Mouse (Mus musculus) kidney, adult 9 months (tissue): ENCODE results near the gene Lnx1.

Source experiments
- DNase-seq: peaks from one replicate; pipeline ENCODE4 v3.0.0; 2022

The Lnx1 gene

DNA sequence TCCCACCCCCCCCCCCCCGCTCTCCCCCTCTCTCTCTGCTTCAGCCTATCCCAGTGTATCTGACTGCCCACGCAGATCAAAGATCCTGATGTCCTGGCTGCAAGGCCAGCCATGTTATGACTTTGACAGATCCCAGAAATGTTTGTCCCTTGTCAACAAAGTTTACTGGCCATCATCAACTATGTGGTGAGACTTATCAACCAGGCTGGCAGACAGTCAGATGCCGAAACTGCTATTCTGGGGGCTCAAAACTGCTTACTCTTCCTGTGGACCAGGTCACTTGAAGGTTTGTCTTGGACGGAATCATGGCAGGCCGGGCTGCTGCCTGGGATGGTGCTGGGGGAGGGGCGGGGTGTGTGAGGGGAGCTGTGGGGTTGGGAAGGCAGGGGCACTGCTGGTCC is 55.1 kb downstream of the Lnx1 start:
- no peak for DNase-seq

DNA sequence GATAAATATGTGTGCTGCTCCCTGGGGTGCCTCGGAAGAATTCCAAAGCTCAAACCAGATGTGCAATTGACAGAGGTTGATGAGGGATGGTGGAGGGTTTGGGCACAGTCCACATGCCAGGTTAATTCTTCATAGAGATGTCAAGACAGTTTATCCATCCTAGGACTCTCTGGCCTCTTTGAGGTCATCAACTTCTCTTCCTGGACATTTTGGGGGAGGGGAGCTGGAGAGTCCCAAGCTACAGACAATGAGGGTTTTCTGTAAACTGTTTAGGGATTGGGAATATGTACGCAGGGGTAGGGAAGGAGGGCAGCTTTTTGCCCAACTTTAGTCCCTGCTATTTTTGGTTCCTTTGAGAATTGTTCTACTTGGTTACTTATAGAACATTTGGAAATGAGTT is 60.4 kb downstream of the Lnx1 start:
- DNase-seq, result no peak

DNA sequence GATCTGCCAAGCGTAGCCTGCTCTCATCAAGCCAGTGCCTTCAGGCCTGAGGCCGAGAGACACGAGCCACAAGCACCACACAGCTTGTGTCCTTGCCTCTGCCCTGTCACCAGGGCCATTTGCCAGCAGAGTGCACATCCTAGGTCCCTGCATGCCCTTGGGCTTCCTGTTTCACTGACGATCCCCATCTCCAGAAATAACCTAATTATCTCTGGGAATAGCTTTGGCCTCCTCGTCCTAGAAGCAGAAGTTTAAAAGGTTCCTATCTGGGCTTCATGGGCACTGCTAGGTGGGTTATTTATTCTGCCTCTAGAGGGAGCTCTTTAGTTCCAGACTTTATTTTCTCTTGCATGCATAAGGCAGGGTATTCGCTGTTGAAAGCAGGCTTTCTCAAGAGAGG is 61.7 kb downstream of the Lnx1 start:
- peak; percentile 76 for DNase-seq

DNA sequence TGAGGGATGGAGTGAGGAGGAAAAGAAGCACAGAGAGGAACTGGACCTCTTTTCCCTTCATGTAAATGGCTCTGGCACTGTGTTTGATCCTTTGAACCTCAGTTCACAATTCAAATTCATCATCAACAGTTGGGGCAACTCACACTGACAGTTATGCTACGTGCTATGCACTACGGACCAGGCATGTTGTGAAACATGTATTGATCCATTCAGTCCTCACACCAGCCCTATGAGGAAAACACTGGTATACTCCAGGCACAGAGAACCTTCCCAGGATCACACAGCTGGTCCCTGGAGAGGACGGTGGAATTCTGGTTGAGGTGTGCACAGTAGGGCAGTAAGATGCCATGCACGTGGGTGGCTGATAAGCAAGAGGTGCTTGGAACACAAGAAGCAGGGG is 62.2 kb downstream of the Lnx1 start:
- DNase-seq, result no peak

DNA sequence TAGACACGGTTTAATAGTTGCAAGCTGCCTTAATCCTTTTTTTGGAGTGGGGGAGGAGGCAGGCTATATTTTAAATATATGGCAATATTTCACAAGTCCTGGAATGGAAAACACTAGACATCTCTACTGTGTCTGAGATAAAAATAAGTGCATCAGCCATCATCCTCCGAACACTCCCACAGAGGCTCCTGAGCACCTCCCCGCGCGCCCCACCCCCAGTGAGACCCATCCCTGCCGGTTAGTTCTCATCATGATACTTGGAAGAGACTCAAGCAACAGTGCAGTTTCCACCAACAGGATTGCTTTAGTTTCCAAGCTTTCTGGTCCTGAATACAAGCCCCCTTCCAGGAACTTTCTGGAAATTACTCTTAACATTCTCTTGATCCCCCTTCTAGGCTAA is 63.2 kb downstream of the Lnx1 start:
- no peak for DNase-seq

DNA sequence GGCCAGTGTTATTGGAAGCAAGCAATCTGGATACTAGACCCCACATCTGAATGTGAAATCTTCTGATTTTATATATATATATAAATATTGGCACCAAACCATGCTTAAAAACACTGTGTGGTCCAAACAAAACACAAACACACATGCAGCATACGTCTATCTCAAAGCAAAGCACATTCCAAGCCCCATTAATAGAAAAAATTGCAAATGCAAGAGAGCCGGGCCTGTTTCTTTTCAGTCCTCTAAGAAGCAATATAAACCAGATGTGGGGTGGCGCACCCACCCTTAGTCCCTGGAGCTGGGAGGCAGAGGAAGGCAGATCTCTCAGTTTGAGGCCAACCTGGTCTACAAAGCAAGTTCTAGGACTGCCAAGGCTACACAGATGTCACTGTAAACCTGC is 68.3 kb downstream of the Lnx1 start:
- DNase-seq, result no peak

DNA sequence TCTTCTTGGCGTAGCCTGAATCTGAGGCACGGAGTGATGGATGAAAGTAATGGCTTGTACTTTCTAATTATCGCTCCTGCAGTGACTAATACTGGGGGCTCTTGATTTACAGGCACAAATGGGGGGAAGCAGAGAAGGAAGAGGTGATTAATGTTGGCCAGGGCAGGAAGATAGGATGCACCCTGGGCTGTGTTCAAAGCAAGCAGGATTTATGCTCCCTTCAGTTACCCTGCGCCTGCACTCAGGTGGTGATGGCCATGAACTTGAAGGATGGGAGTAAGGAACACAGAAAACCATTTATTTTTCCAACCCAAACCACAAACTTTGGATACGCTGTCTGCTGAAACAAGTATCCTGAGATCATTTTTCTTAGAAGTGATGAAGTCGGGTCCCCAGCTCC is 69.3 kb downstream of the Lnx1 start:
- no peak for DNase-seq

DNA sequence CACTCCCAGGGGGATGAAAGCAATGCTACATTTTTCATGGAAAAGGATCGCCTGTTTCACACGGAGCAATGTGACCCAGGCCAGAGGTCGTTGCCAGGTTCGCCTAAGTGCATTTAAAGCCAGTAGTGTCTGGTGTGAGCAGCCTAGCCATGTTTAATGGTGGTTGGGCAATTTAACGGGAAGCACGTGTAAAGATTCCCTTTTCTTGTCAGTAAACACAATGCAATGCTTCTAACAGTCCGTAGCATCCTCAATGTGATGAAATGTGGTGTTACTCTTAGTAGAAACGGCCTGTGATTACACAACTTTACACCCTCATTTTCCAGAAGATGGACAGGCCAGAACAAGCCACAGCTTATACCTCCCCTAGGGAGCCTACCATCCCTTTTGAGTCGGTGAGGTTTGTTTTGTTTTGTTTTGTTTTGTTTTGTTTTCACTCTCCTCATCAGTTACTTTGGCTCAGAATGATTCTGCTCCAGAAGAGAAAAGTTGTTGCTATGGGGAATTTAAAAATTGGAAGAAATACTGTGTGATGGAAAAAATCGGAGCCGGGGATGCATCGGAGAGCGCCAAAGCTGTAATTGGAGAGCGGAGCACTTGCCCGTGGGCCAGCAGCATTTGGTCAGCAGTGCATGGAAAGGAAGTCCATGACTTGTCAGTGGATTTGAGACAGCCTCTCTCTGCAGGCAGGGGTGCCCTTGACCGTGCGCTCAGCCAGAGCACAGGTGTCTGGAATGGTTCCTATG is 70.2 kb downstream of the Lnx1 start:
- no peak for DNase-seq

DNA sequence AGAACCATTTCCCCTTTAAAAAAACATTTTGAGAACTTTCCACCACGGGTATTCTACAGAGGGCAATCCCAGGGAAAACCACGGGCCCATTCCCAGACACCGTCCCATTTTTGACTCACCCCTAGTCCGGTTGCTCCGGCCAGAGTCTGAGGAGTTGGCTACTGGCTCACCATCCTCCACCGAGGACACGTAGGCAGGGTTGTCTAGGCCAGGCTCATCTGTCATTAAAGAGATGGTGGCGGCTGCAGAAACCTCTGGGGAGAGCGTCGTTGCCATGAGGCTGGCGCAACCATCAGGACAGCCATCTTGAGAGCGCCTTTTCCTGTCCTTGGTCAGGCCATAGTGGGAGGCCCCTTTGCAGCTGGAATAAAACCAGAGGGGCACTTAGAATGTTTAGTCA is 74.7 kb downstream of the Lnx1 start:
- no peak for DNase-seq

DNA sequence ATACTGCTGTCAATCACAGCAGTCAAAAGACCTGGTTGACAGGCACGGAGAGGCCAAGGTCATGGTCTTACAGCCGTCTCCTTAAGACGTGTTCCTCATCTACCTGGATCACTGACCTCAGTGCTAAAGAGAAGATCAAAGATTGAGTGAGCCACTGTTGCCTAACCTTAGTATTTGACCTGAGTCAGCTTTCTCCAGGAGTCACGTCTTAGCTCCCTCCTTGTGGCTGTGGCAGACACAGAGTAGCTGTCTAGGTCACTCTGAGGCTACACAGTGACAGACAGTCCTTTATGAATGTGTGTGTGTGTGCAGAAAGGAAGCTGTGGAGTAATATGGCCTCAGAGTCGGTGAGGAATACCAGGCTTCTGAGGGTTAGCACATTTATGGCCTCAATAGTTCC is 78.3 kb downstream of the Lnx1 start:
- DNase-seq, result peak; percentile 32

DNA sequence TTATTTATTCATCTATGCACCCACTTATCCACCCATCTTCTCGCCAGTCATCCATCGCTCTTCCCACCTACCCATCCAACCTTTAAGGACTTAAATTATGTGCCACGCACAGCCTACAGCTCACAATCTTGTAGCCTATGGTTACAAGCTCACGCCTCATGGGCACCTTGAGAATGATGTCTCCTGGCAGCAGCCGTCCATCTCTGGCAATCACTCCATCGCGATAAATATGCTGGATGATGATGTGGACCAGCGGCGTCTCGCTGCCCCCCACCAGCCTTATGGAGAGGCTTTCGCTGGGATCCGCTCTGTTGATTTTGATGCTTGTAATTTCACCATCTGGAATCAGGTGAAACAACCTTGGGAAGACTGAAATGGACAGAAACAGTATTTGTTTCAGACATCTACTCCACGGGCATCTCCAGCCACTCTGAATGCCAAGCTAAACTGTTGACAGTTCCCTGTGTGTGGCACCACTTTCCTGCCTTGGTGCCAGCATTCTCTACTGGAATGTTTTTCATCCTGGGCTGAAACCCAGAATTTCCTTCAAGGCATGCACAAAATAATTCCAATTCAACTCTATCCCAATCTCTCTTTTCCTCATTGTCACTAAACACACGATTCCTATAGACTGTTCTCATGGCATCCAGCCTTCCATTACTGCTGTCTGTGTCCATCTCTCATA is 79.3 kb downstream of the Lnx1 start:
- no peak for DNase-seq

DNA sequence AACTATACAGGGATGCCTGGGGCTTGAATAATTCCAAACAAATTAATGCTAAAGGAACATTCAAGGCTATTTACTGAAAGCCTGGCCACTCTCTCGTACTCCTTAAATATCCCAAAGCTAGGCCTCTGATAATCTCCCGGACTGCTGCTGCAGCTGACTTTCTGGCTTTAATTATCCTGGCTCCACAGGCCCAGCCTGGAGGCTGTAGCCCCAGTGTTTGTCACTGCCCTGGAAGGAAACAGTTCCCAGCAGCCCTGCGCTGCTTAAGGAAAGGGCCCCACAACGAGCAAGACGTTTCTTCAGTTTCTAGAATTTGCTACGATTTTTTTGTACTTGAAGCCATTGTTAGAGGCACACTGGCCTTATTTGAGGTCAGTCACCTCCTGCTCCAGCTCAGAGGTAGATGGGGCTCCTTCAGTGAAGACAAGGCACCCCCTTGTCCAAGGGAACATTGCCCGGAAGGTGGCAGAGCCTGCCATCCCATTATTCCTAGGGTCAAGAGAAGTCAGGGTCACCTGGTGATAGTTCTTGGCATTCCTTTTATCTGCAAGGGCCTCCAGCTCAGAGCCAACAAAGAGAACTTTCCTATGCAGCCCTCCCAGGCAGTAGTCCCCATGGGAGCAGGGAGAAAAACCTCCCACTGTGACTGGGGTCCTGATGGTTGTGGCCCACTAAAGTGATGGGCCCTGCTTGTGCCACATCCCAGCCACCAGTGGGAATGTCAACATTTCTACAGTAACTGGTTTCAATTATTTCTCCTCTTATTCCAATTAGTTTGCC is 80.8 kb downstream of the Lnx1 start:
- DNase-seq, result no peak

DNA sequence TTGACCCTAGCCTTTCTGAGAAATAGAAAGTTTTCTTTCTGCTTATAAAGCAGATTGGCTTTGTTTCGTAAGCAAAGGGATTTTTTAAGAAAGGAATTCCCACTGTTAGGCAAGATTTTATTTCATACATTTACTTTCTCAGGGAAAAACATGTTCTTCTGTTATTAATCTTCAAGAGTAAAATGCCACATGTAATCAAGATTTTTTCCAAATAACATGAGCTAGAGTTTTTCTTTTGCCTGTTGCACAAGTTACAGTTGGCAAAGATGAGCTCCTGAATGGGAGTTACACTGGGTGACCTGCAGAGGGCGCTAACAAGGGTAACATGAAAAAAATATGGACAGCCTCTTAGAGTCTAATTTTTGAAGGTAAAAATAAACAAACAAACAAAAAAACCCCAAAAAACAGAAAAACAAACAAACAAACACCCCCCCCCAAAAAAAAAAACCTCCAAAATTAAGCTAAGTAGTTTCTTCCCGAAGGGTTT is 84.1 kb downstream of the Lnx1 start:
- DNase-seq, result no peak

DNA sequence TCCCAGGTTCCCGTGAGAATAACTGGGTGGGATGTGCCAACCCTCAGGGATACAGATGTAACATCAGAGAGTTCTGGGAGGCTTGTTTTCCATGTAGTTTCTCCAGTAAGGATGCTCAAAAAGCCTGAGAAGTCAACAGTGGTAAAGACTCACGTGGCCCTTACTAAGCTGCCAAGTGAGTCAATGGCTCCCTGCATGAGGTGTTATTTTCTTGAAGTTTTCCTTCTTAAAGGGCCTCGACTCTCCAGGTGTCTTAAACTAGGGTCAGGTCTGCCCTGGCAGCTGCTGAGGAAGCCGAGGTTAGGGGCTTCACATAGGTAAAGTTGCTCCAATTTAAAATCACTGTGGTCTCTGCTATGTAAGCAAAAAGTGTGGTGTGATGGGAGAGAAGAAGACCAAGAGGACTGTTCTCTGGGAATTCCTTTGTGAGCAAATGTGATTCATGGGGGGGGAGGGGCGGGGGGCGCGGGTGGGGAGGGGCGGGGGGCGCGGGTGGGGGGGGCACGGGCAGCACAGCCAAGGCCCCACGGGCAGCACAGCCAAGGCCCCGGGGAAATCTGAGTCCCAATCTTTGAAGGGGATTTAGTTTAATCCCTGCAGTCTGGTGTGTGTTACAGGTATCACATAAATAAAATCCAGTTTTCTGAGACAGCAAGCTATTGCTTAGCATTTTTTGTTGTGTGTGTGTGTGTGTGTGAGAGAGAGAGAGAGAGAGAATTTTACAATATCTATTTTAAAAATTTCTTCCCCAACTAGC is 84.7 kb downstream of the Lnx1 start:
- no peak for DNase-seq

DNA sequence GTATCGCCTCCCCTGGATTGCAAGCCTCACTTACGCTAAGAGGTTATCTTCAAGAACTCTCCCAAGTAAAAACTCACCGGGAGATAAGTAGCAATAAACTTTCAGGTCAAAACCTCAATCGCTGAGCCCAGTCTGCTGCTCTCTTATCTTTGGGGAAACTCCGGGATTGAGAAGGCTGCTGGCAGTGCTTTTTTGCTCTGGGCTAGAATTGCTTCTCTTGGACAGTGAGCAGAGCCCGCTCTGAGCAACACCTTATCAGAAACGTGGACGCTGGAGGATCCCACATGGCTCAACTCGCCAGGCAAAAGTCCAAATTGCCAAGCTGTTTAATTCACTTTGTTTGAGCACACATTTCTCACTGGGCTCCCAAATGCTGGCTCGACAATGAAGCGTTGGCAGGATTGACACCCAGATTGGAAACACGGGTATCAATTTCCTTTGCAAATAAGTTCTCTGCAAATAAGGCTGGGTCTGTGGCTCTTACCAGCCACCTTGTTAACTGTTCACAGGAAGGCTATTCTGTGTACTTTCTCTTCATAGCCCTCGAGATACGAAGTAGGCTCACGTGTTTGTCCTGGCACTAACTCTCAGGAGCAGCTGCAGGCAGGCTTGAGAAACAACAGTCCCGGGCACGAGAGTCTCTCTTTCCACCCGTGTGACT is 89.1 kb downstream of the Lnx1 start:
- no peak for DNase-seq

DNA sequence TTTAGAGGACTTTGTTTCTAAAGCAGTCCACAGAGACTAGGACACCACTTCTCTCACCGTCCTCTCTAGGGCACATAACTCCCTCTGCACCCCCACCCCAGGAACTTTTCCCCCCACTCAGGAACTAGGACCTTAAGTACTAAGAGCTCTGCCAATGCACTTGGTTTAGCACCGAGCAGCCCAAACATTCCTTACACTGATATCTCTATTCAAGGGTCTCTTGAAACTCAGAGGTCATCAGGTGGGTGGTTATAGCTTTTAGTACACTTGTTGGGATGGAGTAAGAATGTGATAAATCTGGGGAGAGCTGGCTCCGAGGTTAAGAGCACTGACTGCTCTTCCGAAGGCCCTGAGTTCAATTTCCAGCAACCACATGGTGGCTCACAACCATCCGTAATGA is 90.0 kb downstream of the Lnx1 start:
- no peak for DNase-seq

DNA sequence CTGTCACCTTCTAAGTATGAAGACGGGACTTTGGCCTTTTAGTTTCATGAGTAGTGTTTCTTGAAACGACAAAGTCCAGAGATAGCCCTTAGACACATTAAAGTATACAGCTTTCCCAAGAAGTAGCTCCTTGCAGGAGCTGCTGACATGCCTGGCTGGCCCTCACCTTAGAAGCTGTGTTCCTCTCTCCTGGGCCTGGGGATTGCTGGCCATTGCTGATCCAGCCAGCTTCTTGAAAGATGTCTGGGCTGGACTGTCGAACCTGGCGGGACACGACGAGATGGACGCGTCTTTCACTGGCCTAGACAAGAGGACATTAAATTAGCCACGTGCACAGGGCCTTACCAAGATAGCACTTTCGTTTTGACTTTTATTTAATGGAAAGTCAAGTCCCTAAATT is 92.2 kb downstream of the Lnx1 start:
- no peak for DNase-seq

DNA sequence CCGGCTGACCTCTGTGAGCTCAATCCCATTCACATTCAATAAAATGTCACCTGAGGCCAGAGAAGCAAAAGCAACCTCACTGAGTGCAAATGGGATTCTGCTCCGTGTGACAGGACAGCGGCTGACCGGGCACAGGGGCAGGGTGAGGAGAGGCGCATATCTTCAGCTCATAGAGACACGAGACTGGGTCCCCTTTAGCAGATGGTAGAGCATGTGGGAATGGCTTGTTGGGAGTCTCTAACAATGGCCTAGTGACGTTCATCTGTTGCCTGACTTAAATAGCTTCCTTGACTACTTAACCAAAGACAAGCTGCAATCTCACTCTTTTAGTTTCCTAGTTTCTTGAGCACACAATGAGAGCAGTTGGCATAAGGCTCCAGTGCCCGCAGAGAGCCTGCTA is 96.5 kb downstream of the Lnx1 start:
- no peak for DNase-seq

DNA sequence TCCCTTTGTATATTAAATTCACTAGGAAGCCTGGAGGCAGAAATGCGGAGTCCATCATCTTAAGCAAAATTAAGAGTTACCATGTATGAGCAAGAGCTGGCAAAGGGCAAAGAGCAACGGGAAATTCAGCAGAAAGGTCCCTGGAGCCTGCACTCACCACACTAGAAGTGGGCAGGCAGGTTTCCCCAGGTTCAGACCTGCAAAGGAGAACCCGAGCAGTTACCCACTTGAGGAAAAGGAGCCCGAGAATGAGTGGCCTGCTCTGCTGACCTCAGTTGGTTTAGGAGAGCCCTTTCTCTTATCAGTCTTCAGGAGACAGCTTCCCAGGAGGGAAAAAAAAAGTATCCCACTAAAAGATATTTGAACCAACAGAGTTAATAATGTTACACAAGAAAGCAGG is 99.4 kb downstream of the Lnx1 start:
- no peak for DNase-seq

DNA sequence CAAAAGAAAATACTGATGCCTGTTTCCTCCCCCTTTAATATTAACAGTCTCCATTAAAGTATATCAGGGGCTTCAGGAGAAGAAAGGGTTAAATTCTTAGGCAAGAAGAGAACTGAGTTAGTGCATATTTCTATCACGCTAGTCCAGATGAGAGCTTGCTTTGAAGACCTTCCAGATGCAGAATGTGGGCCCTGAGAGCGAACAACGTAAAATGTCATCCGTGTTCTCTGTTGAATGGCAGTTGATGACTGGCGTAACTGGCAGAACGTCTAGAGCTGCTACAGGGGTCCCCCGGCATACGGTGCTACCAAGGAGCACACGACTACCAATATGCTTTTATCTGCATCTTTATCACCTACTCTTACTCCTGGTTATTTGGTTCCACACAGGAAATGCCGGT is 100.3 kb downstream of the Lnx1 start:
- DNase-seq, result no peak

DNA sequence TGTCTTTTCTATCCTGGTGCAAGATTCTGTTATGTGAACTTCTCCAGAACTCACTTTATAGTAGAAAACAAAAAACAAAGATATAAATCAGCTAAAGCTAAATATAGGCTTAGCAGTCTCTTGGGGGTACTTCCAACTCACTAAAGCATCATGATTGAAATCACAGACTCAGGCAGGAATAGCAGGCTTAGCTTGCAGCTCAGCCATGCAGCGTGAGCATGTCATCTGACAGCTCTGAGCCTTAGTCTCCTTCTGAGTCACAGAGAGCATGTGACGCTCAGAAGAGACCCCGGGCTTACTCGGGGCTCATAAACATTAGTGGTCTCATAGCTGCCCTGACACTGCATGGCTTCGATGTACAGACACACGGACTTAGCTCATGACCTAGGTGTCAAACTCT is 100.7 kb downstream of the Lnx1 start:
- no peak for DNase-seq

DNA sequence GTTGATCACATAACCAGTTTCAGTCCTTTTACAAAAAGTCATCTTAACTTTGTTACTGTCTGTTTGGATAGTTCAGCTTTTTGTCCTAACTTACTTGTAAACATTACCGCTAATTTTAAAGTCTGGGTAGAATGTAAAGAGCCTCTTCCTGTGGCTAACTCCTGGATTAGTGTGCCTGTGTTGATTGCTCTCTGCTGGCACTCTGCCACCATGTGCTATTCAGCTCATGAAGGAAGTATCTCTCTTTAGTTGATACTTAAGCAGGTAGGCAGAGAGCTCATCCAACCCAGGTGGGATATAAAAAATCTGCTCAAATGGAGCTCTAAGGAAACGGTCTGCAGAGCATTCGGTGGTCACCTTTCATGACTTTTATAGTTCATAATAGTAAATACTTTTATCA is 101.5 kb downstream of the Lnx1 start:
- no peak for DNase-seq

DNA sequence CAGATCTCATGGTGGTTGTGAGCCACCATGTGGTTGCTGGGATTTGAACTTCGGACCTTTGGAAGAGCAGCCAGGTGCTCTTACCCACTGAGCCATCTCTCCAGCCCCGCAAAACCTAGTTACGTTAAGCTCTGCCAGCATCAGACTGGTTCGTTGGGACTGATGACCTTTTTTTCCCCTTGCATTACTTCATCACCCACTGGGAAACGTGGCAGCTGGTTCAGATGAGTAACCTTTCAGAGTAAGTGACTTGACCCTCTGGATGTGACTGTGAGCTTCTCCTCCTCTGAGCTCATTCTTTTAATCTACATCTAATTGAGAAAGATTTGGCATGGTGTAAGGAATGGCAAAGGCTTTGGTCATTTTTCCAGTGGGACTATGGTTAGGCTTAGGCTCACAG is 102.7 kb downstream of the Lnx1 start:
- no peak for DNase-seq
